Mouse (Mus musculus) MEL (cell line): Measurements from ENCODE around the gene Cfap206. TPM values are rescaled to one million over a fixed set of nuclear protein-coding genes. Genes with fewer than 3 reads are reported as not detected.

ENCODE experiments used
- DNase-seq: peaks from one replicate; pipeline ENCODE4 v3.0.0; 2011; ENCODE audit warnings: low read depth, low spot score
- H3K27ac ChIP-seq: 2 replicates; pipeline ENCODE4 v1.5.1; 2012; ENCODE audit warnings: low read depth, mild to moderate bottlenecking, control low read depth, low read length, moderate library complexity; ENCODE audit not compliant: control insufficient read depth
- H3K27me3 ChIP-seq, 2 experiments: fragments of 150-350 bp in 1 of 2; sonication (generic) in 1 of 2; 2 replicates each; pipeline ENCODE4 v1.6.1; 2012; ENCODE audit warnings: low read length in 2 of 2, mild to moderate bottlenecking in 2 of 2, improper control_type of control experiment in 1 of 2, moderate library complexity in 1 of 2; ENCODE audit not compliant: insufficient read depth in 2 of 2, control insufficient read depth in 1 of 2
- H3K36me3 ChIP-seq, 2 experiments: 2 replicates each; pipeline ENCODE4 v1.6.1; 2012 to 2014; ENCODE audit warnings: low read length in 2 of 2, improper control_type of control experiment in 1 of 2, inconsistent platforms in 1 of 2, mild to moderate bottlenecking in 1 of 2; ENCODE audit not compliant: insufficient read depth in 2 of 2, control insufficient read depth in 1 of 2
- H3K4me1 ChIP-seq, 2 experiments: fragments of 150-350 bp in 1 of 2; sonication (generic) in 1 of 2; 2 replicates each; pipeline ENCODE4 v1.6.1; 2012; ENCODE audit warnings: low read length in 2 of 2, improper control_type of control experiment in 1 of 2, mild to moderate bottlenecking in 1 of 2; ENCODE audit not compliant: insufficient read depth in 2 of 2, control insufficient read depth in 1 of 2
- H3K4me3 ChIP-seq, 2 experiments: fragments of 150-350 bp in 1 of 2; sonication (generic) in 1 of 2; 2 replicates each; pipeline ENCODE4 v1.5.1; 2012; ENCODE audit warnings: low read depth in 2 of 2, low read length in 2 of 2, mild to moderate bottlenecking in 2 of 2, moderate library complexity in 2 of 2, control low read depth in 1 of 2, improper control_type of control experiment in 1 of 2; ENCODE audit not compliant: control insufficient read depth in 1 of 2, insufficient read depth in 1 of 2
- H3K79me2 ChIP-seq: 2 replicates; pipeline ENCODE4 v1.6.1; 2012; ENCODE audit warnings: mild to moderate bottlenecking, low read length, moderate library complexity; ENCODE audit not compliant: control insufficient read depth, poor library complexity, insufficient read depth
- H3K9ac ChIP-seq: 2 replicates; pipeline ENCODE4 v1.6.1; 2012; ENCODE audit warnings: low read depth, mild to moderate bottlenecking, control low read depth, low read length, moderate library complexity; ENCODE audit not compliant: control insufficient read depth, poor library complexity, severe bottlenecking
- H3K9me3 ChIP-seq: fragments of 150-350 bp; sonication (generic); replicated peaks from 2 replicates; pipeline ENCODE4 v1.6.1; 2012; ENCODE audit warnings: mild to moderate bottlenecking, low read length, improper control_type of control experiment, moderate library complexity; ENCODE audit not compliant: insufficient read depth
- BHLHE40 ChIP-seq: IDR thresholded peaks from 2 replicates; pipeline ENCODE4 v1.6.1; 2012; ENCODE audit warnings: low read depth, mild to moderate bottlenecking, inconsistent platforms, low read length, improper control_type of control experiment, borderline replicate concordance
- CHD1 ChIP-seq: IDR thresholded peaks from 2 replicates; pipeline ENCODE4 v1.6.1; 2012; ENCODE audit warnings: low read depth, mild to moderate bottlenecking, inconsistent platforms, low read length, improper control_type of control experiment
- CTCF ChIP-seq, 3 experiments: IDR thresholded peaks in 2 of 3; conservative IDR thresholded peaks in 1 of 3; 2 replicates each; pipeline ENCODE4 v1.5.1; 2011 to 2012; ENCODE audit warnings: low read length in 3 of 3, low read depth in 2 of 3, mild to moderate bottlenecking in 2 of 3, improper control_type of control experiment in 1 of 3, inconsistent platforms in 1 of 3, mixed read lengths in 1 of 3, moderate library complexity in 1 of 3; ENCODE audit not compliant: control insufficient read depth in 1 of 3, insufficient read depth in 1 of 3, poor library complexity in 1 of 3, severe bottlenecking in 1 of 3
- E2F4 ChIP-seq: IDR thresholded peaks from 2 replicates; pipeline ENCODE4 v1.6.1; 2011; ENCODE audit warnings: low read depth, low read length, improper control_type of control experiment, borderline replicate concordance
- ELF1 ChIP-seq: IDR thresholded peaks from 2 replicates; pipeline ENCODE4 v1.6.1; 2014; ENCODE audit warnings: low read depth, mild to moderate bottlenecking, inconsistent platforms, low read length, improper control_type of control experiment, moderate library complexity
- ETS1 ChIP-seq: IDR thresholded peaks from 2 replicates; pipeline ENCODE4 v1.6.1; 2012; ENCODE audit warnings: low read depth, mild to moderate bottlenecking, inconsistent platforms, low read length, improper control_type of control experiment, moderate library complexity
- GABPA ChIP-seq: IDR thresholded peaks from 2 replicates; pipeline ENCODE4 v1.6.1; 2012; ENCODE audit warnings: low read depth, mild to moderate bottlenecking, inconsistent platforms, low read length, improper control_type of control experiment, moderate library complexity
- HCFC1 ChIP-seq: IDR thresholded peaks from 2 replicates; pipeline ENCODE4 v1.6.1; 2012; ENCODE audit warnings: low read depth, mild to moderate bottlenecking, inconsistent platforms, low read length, improper control_type of control experiment, moderate library complexity
- JUND ChIP-seq: IDR thresholded peaks from 2 replicates; pipeline ENCODE4 v1.6.1; 2011; ENCODE audit warnings: low read depth, mild to moderate bottlenecking, improper control_type of control experiment, low read length
- KAT2A ChIP-seq: conservative IDR thresholded peaks from 2 replicates; pipeline ENCODE4 v1.6.1; 2012; ENCODE audit warnings: low read depth, low read length, improper control_type of control experiment, inconsistent platforms
- MAX ChIP-seq: IDR thresholded peaks from 2 replicates; pipeline ENCODE4 v1.6.1; 2011; ENCODE audit warnings: low read length, improper control_type of control experiment
- MAZ ChIP-seq: IDR thresholded peaks from 2 replicates; pipeline ENCODE4 v1.6.1; 2012; ENCODE audit warnings: low read depth, mild to moderate bottlenecking, inconsistent platforms, low read length, improper control_type of control experiment
- MEF2A ChIP-seq: IDR thresholded peaks from 2 replicates; pipeline ENCODE4 v1.6.1; 2014; ENCODE audit warnings: low read depth, mild to moderate bottlenecking, inconsistent platforms, low read length, improper control_type of control experiment; ENCODE audit not compliant: poor library complexity, insufficient replicate concordance, severe bottlenecking; ENCODE audit errors: extremely low read depth
- MYB ChIP-seq: IDR thresholded peaks from 2 replicates; pipeline ENCODE4 v1.6.1; 2011; ENCODE audit warnings: mild to moderate bottlenecking, low read depth, low read length, improper control_type of control experiment
- MYC ChIP-seq: IDR thresholded peaks from 2 replicates; pipeline ENCODE4 v1.6.1; 2011; ENCODE audit warnings: low read depth, mild to moderate bottlenecking, low read length, improper control_type of control experiment, moderate library complexity
- NELFE ChIP-seq: IDR thresholded peaks from 2 replicates; pipeline ENCODE4 v1.6.1; 2011; ENCODE audit warnings: low read depth, low read length, improper control_type of control experiment
- NRF1 ChIP-seq: IDR thresholded peaks from 2 replicates; pipeline ENCODE4 v1.6.1; 2014; ENCODE audit warnings: low read depth, mild to moderate bottlenecking, inconsistent platforms, low read length, improper control_type of control experiment, moderate library complexity; ENCODE audit not compliant: poor library complexity, insufficient read depth, severe bottlenecking
- POLR2A ChIP-seq, 2 experiments: IDR thresholded peaks; 2 replicates each; pipeline ENCODE4 v1.6.1; 2011 to 2012; ENCODE audit warnings: low read length in 2 of 2, mild to moderate bottlenecking in 2 of 2, control low read depth in 1 of 2, improper control_type of control experiment in 1 of 2, low read depth in 1 of 2, moderate library complexity in 1 of 2; ENCODE audit not compliant: control insufficient read depth in 1 of 2, insufficient read depth in 1 of 2, poor library complexity in 1 of 2
- POLR2AphosphoS2 ChIP-seq: IDR thresholded peaks from 2 replicates; pipeline ENCODE4 v1.6.1; 2011; ENCODE audit warnings: low read length, improper control_type of control experiment
- POLR2AphosphoS5 ChIP-seq: IDR thresholded peaks from 2 replicates; pipeline ENCODE4 v1.6.1; 2012; ENCODE audit warnings: low read depth, borderline replicate concordance, mild to moderate bottlenecking, inconsistent platforms, low read length, moderate library complexity, mixed read lengths
- RAD21 ChIP-seq: IDR thresholded peaks from 2 replicates; pipeline ENCODE4 v1.6.1; 2011; ENCODE audit warnings: mild to moderate bottlenecking, low read depth, low read length, improper control_type of control experiment
- RCOR1 ChIP-seq: IDR thresholded peaks from 2 replicates; pipeline ENCODE4 v1.6.1; 2012; ENCODE audit warnings: low read depth, mild to moderate bottlenecking, inconsistent platforms, low read length, improper control_type of control experiment
- SIN3A ChIP-seq: IDR thresholded peaks from 2 replicates; pipeline ENCODE4 v1.6.1; 2012; ENCODE audit warnings: low read length, improper control_type of control experiment, inconsistent platforms
- SMC3 ChIP-seq: IDR thresholded peaks from 2 replicates; pipeline ENCODE4 v1.6.1; 2011; ENCODE audit warnings: low read depth, low read length, improper control_type of control experiment
- TAL1 ChIP-seq: IDR thresholded peaks from 2 replicates; pipeline ENCODE4 v1.6.1; 2012; ENCODE audit warnings: mild to moderate bottlenecking, inconsistent platforms, low read length, moderate library complexity, mixed read lengths
- TCF12 ChIP-seq: IDR thresholded peaks from 2 replicates; pipeline ENCODE4 v1.6.1; 2014; ENCODE audit warnings: low read depth, mild to moderate bottlenecking, inconsistent platforms, low read length, improper control_type of control experiment, moderate library complexity
- USF2 ChIP-seq, 2 experiments: IDR thresholded peaks; 2 replicates each; pipeline ENCODE4 v1.6.1; 2011 to 2012; ENCODE audit warnings: improper control_type of control experiment in 2 of 2, low read length in 2 of 2, borderline replicate concordance in 1 of 2, inconsistent platforms in 1 of 2, low read depth in 1 of 2, mild to moderate bottlenecking in 1 of 2; ENCODE audit not compliant: insufficient read depth in 1 of 2
- ZC3H11A ChIP-seq: IDR thresholded peaks from 2 replicates; pipeline ENCODE4 v1.6.1; 2012; ENCODE audit warnings: low read depth, mild to moderate bottlenecking, inconsistent platforms, low read length, improper control_type of control experiment
- ZKSCAN1 ChIP-seq: IDR thresholded peaks from 2 replicates; pipeline ENCODE4 v1.6.1; 2012; ENCODE audit warnings: low read depth, mild to moderate bottlenecking, inconsistent platforms, low read length, improper control_type of control experiment, moderate library complexity
- ZMIZ1 ChIP-seq: IDR thresholded peaks from 2 replicates; pipeline ENCODE4 v1.6.1; 2012; ENCODE audit warnings: low read depth, mild to moderate bottlenecking, inconsistent platforms, low read length, improper control_type of control experiment, moderate library complexity
- ZNF384 ChIP-seq: IDR thresholded peaks from 2 replicates; pipeline ENCODE4 v1.6.1; 2012; ENCODE audit warnings: low read depth, mild to moderate bottlenecking, inconsistent platforms, low read length, improper control_type of control experiment
- polyA plus RNA-seq, 2 experiments: library from polyadenylated mRNA; stranded (reverse) in 1 of 2; unstranded in 1 of 2; fragments of >175 nt in 1 of 2; fragments of >200 nt in 1 of 2; gene quantifications; 2 replicates each; pipeline versions ENCODE4 v1.2.1 to v1.2.4; 2012; ENCODE audit warnings: low replicate concordance in 2 of 2, low read depth in 1 of 2; ENCODE audit not compliant: insufficient read length in 2 of 2, insufficient read depth in 1 of 2, missing spikeins in 1 of 2
- total RNA-seq: library from RNA; depleted of rRNA; stranded (reverse); fragments of 300-350 nt; gene quantifications from 2 replicates; pipeline ENCODE4 v1.2.3, GENCODE M21; 2012

The Cfap206 gene
- total and polyA plus RNA-seq, 3 experiments = not detected

DNA sequence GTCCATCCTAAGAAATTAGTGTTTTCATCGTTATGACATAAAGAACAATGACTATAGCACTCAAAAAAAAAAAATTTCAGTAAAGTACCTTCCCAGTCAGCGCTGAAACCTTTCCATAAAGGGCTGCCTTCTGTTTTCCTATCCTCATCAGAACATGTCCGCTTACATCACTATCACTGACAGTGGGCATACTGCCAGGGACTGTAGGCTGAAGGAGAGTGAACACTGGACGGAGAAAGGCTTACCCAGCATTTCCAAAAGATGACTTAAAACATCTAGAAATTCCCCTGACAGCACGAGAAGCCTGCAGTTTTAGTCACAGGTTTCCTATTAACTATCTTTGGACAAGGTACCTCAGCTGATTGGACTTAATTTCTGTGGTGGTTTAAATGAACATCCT is 56.3 kb downstream of the Cfap206 start:
- DNase-seq = no peak
- Histone ChIP-seq H3K9ac (no peak overlapping the region), H3K4me3 (no peak overlapping the region), H3K27ac (no peak overlapping the region), H3K4me1 (no peaks in the 10 kb centered on the region), H3K9me3 (no peaks in the 10 kb centered on the region)
- TF ChIP-seq ZKSCAN1 (no peak), ETS1 (no peak), TCF12 (no peak), POLR2AphosphoS2 (no peak), HCFC1 (no peak), ZC3H11A (no peak), POLR2A (IDR thresholded peaks at IDR 0.05; ENCODE audit: control insufficient read depth in 1 of 2, insufficient read depth in 1 of 2, low read depth in 1 of 2, low read length in 2 of 2, poor library complexity in 1 of 2) (no peak), ZNF384 (no peak), RCOR1 (no peak)
- TF ChIP-seq, all 39 proteins: peak for 0
- Histone ChIP-seq H3K36me3 (no peaks in the 10 kb centered on the region; a peak in 2 of 4 replicates), H3K27me3 (no peaks in the 10 kb centered on the region), H3K79me2 (no peaks in the 10 kb centered on the region)

DNA sequence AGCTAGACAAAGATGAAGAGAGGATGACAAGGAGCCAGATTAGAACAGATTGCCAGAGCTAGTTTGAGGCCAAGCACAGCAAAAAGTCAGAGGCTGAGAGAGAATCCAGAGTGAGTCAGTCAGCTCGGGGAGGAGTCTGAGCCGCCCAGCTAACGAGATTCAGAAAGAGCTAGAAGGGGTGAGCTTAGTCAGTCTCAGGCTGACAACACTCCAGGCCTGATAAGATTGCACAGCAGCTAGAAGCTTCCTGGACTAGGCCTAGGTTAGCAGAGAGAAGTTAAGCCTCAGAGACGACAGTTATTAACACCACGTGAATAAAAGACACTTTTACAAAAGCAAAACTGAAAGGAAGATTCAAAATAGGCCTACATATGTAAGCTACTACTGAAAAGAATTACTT is 62.1 kb downstream of the Cfap206 start:
- H3K9ac ChIP-seq = no peak overlapping the region; the same call in 1 of the 2 replicates
- no peaks in the 10 kb centered on the region for H3K79me2 ChIP-seq
- DNase-seq = peak; percentile 78
- peaks cover 4 to 10% of the 10 kb centered on the region in 2 experiments; a peak in 3 of 4 replicates for H3K36me3 ChIP-seq
- no peaks in the 10 kb centered on the region for H3K27me3 ChIP-seq
- H3K9me3 ChIP-seq = no peaks in the 10 kb centered on the region
- H3K4me1 ChIP-seq = no peaks in the 10 kb centered on the region
- H3K27ac ChIP-seq = no peak overlapping the region; the same call in 1 of the 2 replicates
- no peak overlapping the region for H3K4me3 ChIP-seq
- TF ChIP-seq MYC (peak; percentile 25; the same call in 1 of the 2 replicates), SMC3 (no peak), CTCF (IDR thresholded peaks at IDR 0.05 in 2 of 3, conservative IDR thresholded peaks at IDR 0.05 in 1 of 3; ENCODE audit: control insufficient read depth in 1 of 3, insufficient read depth in 1 of 3, low read depth in 2 of 3, low read length in 3 of 3, poor library complexity in 1 of 3, severe bottlenecking in 1 of 3) (no peak), RCOR1 (no peak), MEF2A (no peak), POLR2AphosphoS5 (no peak), TAL1 (no peak), USF2 (IDR thresholded peaks at IDR 0.05; ENCODE audit: borderline replicate concordance in 1 of 2, insufficient read depth in 1 of 2, low read depth in 1 of 2, low read length in 2 of 2) (no peak), CHD1 (no peak), ZNF384 (no peak), SIN3A (no peak), ELF1 (no peak), MAZ (no peak), E2F4 (no peak), NRF1 (no peak), ZC3H11A (no peak), KAT2A (no peak), ETS1 (peak; percentile 12; the same call in 1 of the 2 replicates), GABPA (no peak), RAD21 (no peak), JUND (no peak), NELFE (no peak), MYB (peak; percentile 30; the same call in 1 of the 2 replicates), MAX (no peak), ZMIZ1 (no peak), BHLHE40 (no peak), POLR2A (IDR thresholded peaks at IDR 0.05; ENCODE audit: control insufficient read depth in 1 of 2, insufficient read depth in 1 of 2, low read depth in 1 of 2, low read length in 2 of 2, poor library complexity in 1 of 2) (peak in 1 of 2 experiments; percentile 41; a peak in 1 of 4 replicates)
